Mouse (Mus musculus) hindbrain, embryonic 12.5 days (tissue): ENCODE data around the gene Cbx8. TPM values are rescaled to one million over a fixed set of nuclear protein-coding genes. Genes with fewer than 3 reads are reported as not detected.

Source experiments
- ATAC-seq: fragments of 200-750 bp; cut with Nextera tagmentation; 2 replicates; pipeline ENCODE4 v1.8.0; 2017; ENCODE audit warnings: moderate TSS enrichment; ENCODE audit not compliant: low FRiP score
- H3K27ac ChIP-seq: fragments of 300-500 bp; sonication (generic); 2 replicates; pipeline ENCODE4 v1.5.1; 2016; ENCODE audit warnings: mild to moderate bottlenecking
- H3K27me3 ChIP-seq: fragments of 300-500 bp; sonication (generic); 2 replicates; pipeline ENCODE4 v1.6.1; 2016; ENCODE audit warnings: mild to moderate bottlenecking
- H3K36me3 ChIP-seq: fragments of 300-500 bp; sonication (generic); 2 replicates; pipeline ENCODE4 v1.6.1; 2016; ENCODE audit warnings: mild to moderate bottlenecking
- H3K4me1 ChIP-seq: fragments of 300-500 bp; sonication (generic); 2 replicates; pipeline ENCODE4 v1.6.1; 2016
- H3K4me2 ChIP-seq: fragments of 300-500 bp; sonication (generic); replicated peaks from 2 replicates; pipeline ENCODE4 v1.6.1; 2016; ENCODE audit warnings: mild to moderate bottlenecking
- H3K4me3 ChIP-seq: fragments of 300-500 bp; sonication (generic); 2 replicates; pipeline ENCODE4 v1.5.1; 2016; ENCODE audit warnings: mild to moderate bottlenecking
- H3K9ac ChIP-seq: fragments of 300-500 bp; sonication (generic); 2 replicates; pipeline ENCODE4 v1.6.1; 2016; ENCODE audit warnings: mild to moderate bottlenecking, moderate library complexity
- H3K9me3 ChIP-seq: fragments of 300-500 bp; sonication (generic); replicated peaks from 2 replicates; pipeline ENCODE4 v1.6.1; 2016; ENCODE audit warnings: mild to moderate bottlenecking
- WGBS: fragments of 180-500 bp; shearing (Covaris S2); methylation state at CpG from one replicate; pipeline ENCODE4 v1.1.7; 2016; 5-methylcytosine and 5-hydroxymethylcytosine counted together
- polyA plus RNA-seq: library from polyadenylated mRNA; unstranded; fragments of >200 nt; fragmentation: Nextera tagmentation; extraction: Ambion mirVana; gene quantifications from 2 replicates; pipeline ENCODE4 v1.2.1, GENCODE M21; 2016

Gene Cbx8
- polyA plus RNA-seq, 1 experiment from 2014 or later, result 9.9 TPM

DNA sequence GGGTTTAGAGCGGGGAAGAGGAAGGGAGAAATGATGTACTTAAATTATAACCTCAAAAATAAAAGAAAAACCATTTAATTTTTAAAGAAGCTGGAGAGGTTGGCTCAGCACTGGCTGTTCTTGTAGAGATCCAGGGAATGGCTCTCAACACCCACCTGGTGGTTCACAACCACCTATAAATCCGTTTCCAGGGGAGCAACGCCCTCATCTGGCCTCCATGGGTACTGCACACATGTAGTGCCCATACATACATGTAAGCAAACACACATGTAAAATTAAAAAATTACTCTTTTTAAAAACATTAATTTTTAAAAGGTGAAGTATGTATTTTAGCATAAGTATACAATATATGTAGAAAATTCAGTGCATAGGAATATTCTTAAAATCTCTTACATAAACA lies 34.3 kb downstream of the Cbx8 start:
- Histone ChIP-seq H3K4me2 (no peak overlapping the region), H3K27ac (no peak overlapping the region), H3K9me3 (no peaks in the 10 kb centered on the region), H3K4me3 (no peak overlapping the region), H3K27me3 (no peaks in the 10 kb centered on the region), H3K9ac (no peak overlapping the region), H3K4me1 (no peaks in the 10 kb centered on the region), H3K36me3 (no peaks in the 10 kb centered on the region)
- 61% methylated on average over 2 of the region's 3 CpGs for WGBS
- ATAC-seq, result no peak

DNA sequence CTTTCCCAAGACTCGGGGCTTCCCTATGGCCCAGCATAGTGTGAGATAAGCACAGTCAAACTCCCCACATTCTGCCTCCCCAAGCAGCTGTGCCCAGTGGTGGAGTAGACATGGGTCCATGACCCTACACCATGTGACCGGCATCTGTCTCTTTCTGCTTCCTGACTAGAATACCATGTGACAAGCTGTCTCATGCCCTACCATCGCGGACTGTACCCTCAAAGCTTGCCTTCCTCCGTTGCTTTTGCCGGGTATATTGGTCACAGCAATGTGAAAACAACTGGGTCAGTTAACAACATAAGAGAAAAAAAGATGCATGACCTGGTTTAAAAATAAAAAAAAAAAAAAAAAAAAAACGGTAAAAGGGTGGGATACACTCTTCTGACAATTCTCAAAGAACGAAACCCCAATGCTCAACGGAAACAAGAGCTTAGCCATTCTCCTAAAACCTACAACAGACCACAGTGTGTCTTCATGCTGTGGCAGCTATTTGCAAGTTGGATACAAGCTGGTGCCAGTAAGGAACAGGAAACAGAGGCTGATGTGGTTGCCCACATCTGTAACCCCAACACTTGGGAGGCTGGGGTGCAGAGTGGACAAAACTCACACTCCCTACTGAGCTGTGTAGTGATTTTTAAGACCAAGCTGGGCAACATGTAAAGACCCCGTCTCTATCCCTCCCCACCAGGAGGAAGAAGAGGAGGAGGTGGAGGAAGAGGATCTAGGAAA lies 35.1 kb downstream of the Cbx8 start:
- no peak for ATAC-seq
- H3K4me2 ChIP-seq, result no peak overlapping the region

DNA sequence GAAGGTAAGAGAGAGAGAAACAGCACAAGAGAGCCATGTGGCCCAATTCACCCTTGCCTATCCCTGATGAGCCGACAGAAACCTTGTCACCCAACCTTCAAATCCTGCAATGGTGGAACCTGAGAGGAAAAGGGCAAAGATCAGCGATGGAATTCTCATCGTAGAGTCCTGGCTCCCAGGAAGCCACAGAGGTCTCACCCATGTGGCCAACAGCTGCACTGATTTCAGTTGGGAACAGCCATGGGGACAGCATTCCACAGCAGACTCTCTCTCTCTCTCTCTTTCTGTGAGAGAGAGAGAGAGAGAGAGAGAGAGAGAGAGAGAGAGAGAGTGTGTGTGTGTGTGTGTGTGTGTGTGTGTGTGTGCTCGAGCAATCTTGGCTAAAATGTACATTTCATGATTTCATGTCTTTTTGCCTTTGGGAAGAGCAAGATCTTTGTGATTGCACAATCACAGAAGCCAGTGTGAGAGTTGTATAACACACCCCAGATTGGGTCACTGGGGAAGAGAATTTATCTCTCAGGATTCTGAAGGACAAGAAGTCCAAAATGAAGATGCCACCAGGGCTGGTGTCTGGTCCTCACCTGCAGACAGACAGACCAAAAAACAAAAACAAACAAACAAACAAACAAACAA lies 39.2 kb downstream of the Cbx8 start:
- peaks cover 10% of the 10 kb centered on the region for H3K27me3 ChIP-seq
- WGBS, result 63% methylated on average over 4 of the region's 4 CpGs
- H3K4me1 ChIP-seq, result peaks cover 19% of the 10 kb centered on the region
- H3K9me3 ChIP-seq, result no peaks in the 10 kb centered on the region
- no peak overlapping the region for H3K4me2 ChIP-seq
- no peak overlapping the region for H3K4me3 ChIP-seq
- H3K36me3 ChIP-seq, result no peaks in the 10 kb centered on the region
- no peak for ATAC-seq
- no peak overlapping the region for H3K27ac ChIP-seq
- no peak overlapping the region for H3K9ac ChIP-seq

More for the DNA sequence above, 35.1 kb downstream of the Cbx8 start:
- H3K4me1 ChIP-seq, result no peaks in the 10 kb centered on the region
- WGBS, result 85% methylated on average over 10 of the region's 10 CpGs
- no peaks in the 10 kb centered on the region for H3K36me3 ChIP-seq
- no peaks in the 10 kb centered on the region for H3K9me3 ChIP-seq
- H3K27me3 ChIP-seq, result peaks cover 4% of the 10 kb centered on the region
- no peak overlapping the region for H3K4me3 ChIP-seq
- H3K9ac ChIP-seq, result no peak overlapping the region
- H3K27ac ChIP-seq, result no peak overlapping the region

DNA sequence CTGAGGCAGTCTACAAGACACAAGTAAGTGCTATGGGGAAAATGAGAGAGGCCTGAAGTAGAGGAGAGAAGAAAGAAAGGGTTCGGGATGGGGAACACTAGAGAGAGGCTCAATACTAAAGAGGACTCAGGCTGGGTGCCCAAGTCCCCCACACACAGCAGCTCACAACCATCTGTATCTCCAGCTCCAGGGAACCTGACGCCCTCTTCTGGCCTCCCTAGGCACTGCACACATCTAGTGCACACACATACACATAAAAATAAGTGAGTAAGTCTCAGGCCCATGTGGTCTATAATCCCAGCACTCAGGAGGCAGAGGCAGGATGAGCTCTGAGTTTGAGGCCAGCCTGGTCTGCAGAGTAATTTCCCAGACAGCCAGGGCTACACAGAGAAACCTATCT lies 39.9 kb downstream of the Cbx8 start:
- Histone ChIP-seq H3K4me2 (no peak overlapping the region), H3K27me3 (peaks cover 10% of the 10 kb centered on the region), H3K36me3 (no peaks in the 10 kb centered on the region), H3K4me3 (no peak overlapping the region), H3K9me3 (no peaks in the 10 kb centered on the region), H3K9ac (no peak overlapping the region), H3K27ac (no peak overlapping the region), H3K4me1 (peaks cover 19% of the 10 kb centered on the region)
- 71% methylated on average over 2 of the region's 2 CpGs for whole genome bisulfite sequencing
- ATAC-seq, result no peak

DNA sequence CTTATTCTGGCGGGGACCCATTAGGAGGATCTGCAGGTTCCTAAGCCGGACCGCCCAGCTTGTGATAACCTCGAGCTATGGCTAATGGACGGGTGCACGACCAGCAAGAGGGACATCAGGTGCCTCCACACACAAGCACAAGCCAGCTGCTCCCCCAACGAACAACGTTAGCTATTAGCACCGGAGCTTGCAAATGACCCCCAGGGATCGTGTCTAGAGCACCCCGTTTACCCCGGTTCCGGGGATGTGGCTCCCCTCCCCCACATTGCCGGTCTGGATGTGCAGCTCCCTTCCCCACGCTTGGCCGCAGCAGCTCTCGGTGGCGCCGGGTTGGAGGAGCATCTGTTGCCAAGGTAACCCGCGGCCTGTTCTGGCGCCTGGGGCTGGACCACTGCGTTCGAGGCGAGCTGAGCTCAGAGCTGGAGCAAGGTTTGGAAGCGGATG lies 41.4 kb downstream of the Cbx8 start:
- peak overlapping the region; percentile 78 for H3K27ac ChIP-seq
- WGBS, result 3% methylated on average over 26 of the region's 26 CpGs
- peak; percentile 68 for ATAC-seq
- peak overlapping the region; percentile 12 for H3K4me3 ChIP-seq
- peak overlapping the region; percentile 51 for H3K4me2 ChIP-seq
- H3K36me3 ChIP-seq, result no peaks in the 10 kb centered on the region
- peaks cover 15% of the 10 kb centered on the region for H3K27me3 ChIP-seq
- H3K9me3 ChIP-seq, result no peaks in the 10 kb centered on the region
- peak overlapping the region; percentile 52; the same call in 1 of the 2 replicates for H3K9ac ChIP-seq
- H3K4me1 ChIP-seq, result peaks cover 28% of the 10 kb centered on the region

DNA sequence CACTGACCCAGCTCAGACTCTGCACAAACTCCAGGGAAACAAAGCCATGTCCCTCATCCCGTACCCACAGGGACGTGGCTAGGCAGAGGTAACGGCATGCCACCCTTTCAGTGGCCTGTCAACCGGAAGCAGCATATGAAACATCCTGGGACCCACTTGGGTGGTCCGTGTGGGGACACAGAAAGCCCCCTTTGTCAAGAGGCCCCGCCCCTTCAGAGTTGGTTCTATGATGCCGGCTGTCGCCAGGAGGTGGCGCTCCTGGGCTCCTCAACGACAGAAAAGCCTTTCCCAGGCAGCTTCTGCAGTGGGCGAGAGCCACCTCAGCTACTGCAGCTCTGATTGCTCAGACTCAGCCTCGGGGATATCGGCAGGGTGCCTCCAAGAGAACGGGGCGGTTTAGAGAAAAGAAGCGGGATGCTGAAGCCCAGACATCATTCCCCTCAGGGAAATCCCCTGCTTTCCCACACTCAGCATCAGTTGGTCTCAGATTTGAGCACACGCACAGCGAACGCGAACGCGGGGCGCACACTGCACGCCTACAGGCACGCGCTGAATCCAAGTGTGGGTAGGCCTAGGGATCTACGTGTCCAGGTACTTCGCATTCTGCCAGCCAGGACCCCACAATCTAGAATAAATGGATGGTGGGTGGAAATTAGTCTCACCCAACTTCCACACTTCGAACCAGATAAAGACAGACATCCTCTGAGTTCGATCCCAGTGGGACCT lies 42.1 kb downstream of the Cbx8 start:
- H3K4me3 ChIP-seq, result peak overlapping the region; percentile 20
- peak; percentile 68 for ATAC-seq
- H3K4me2 ChIP-seq, result peak overlapping the region; percentile 51
- H3K27ac ChIP-seq, result peak overlapping the region; percentile 78
- H3K27me3 ChIP-seq, result peaks cover 15% of the 10 kb centered on the region
- H3K9me3 ChIP-seq, result no peaks in the 10 kb centered on the region
- peak overlapping the region; percentile 52 for H3K9ac ChIP-seq
- 5% methylated on average over 30 of the region's 30 CpGs for WGBS
- no peaks in the 10 kb centered on the region for H3K36me3 ChIP-seq
- peaks cover 28% of the 10 kb centered on the region for H3K4me1 ChIP-seq

DNA sequence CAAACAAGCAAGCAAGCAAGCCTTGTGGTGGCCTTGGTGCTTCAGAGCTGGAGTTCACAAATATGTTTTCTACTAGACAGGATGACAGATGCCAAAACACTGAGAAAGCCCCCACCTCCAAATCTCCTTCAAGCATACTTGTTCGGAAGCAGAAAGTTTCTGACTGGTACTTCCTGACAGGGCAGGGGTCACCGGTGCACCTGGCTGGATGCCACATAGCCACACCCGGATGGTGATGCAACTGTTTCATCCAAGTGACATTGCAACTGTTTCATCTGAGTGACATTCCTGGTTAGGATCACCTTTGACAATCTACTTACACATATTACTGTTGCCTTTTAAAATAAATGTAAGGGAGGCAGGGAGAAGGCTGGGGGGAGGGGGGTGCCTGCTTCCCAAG lies 43.6 kb downstream of the Cbx8 start:
- 84% methylated on average over 3 of the region's 3 CpGs for WGBS
- ATAC-seq, result no peak
- Histone ChIP-seq H3K27ac (no peak overlapping the region), H3K4me1 (peaks cover 28% of the 10 kb centered on the region), H3K36me3 (no peaks in the 10 kb centered on the region), H3K4me3 (no peak overlapping the region), H3K27me3 (peaks cover 15% of the 10 kb centered on the region), H3K9me3 (no peaks in the 10 kb centered on the region), H3K4me2 (no peak overlapping the region), H3K9ac (no peak overlapping the region)

DNA sequence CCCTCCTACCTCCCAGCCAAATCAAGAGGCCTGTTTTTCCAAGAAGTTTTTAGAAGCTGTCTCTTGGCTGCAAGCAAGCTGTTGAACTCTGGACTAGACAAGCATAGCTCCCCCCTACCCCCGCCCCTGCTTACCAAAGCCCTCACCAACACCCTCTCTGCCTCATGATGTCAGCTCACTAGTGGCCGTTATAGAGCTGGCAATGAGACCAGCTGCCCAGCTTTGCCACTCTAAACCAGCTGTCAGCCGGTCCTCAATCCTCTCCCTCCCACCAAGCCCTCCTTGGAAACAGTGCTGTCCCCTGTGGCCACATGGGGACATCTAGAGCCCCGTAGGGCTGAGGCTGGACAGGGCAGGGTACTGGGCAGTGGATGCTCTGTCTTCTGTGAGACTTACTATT lies 45.3 kb downstream of the Cbx8 start:
- Histone ChIP-seq H3K9me3 (no peaks in the 10 kb centered on the region), H3K27me3 (peaks cover 9% of the 10 kb centered on the region; the same call in 1 of the 2 replicates), H3K27ac (peak overlapping the region; percentile 17; the same call in 1 of the 2 replicates), H3K36me3 (no peaks in the 10 kb centered on the region), H3K9ac (peak overlapping the region; percentile 32; the same call in 1 of the 2 replicates), H3K4me2 (no peak overlapping the region), H3K4me3 (no peak overlapping the region), H3K4me1 (peaks cover 28% of the 10 kb centered on the region)
- ATAC-seq, result no peak
- 31% methylated on average over 4 of the region's 4 CpGs for WGBS

DNA sequence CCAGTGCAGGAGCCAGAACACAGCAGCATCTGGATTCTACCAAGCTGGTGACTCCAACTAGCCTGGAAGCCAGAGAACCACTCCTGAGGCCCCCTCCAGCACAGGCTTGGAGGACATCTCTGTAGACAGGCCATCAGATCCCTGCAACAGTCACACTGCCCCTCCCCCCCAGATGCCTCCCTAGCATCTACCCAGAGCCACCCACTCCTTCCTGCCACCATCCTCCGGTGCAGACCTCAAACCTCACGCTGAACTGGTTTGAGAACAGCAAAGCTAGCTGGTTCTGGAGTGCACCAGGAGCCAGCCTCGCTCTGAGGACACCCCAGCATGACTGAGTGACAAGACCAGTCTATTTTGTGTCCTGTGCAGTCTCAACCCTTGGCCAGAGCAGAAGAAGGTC lies 48.0 kb downstream of the Cbx8 start:
- 65% methylated on average over 3 of the region's 3 CpGs for WGBS
- H3K9me3 ChIP-seq, result no peaks in the 10 kb centered on the region
- ATAC-seq, result no peak

DNA sequence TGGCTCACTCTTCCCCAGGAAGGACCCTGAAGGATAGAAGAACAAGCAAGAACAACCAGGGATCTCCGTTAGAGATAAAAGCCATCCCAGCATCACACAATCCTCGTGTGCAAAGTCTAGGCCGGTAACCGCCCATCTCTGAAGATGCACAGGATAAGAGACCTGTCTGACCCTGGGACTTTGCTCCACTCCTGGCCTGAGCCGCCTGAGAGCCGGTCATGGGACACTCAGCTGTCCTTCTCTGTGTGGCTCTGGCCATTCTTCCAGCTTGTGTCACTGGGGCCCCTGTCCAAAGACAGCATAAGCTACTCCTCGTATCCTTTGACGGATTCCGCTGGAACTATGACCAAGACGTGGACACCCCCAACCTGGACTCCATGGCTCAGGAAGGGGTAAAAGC lies 52.8 kb downstream of the Cbx8 start, which contains the start of gene Enpp7:
Enpp7 (plus strand) TSS at position 190 of the 400 bp plus-strand sequence.
- Histone ChIP-seq H3K36me3 (no peaks in the 10 kb centered on the region), H3K9ac (no peak within 1 kb of the TSS), H3K4me2 (no peak within 1 kb of the TSS), H3K9me3 (no peaks in the 10 kb centered on the region), H3K4me1 (peaks cover 5% of the 10 kb centered on the region), H3K27me3 (0 out of 2 replicates have a peak, but pooled peaks cover 4% of the 10 kb centered on the region), H3K4me3 (no peak within 1 kb of the TSS), H3K27ac (no peak within 1 kb of the TSS)
- ATAC-seq, result no peak
- 92% methylated on average over 10 of the region's 10 CpGs for WGBS

More for the DNA sequence above, 48.0 kb downstream of the Cbx8 start:
- H3K4me1 ChIP-seq, result peaks cover 9% of the 10 kb centered on the region
- no peaks in the 10 kb centered on the region for H3K36me3 ChIP-seq
- no peak overlapping the region for H3K9ac ChIP-seq
- H3K4me2 ChIP-seq, result no peak overlapping the region
- H3K27me3 ChIP-seq, result peaks cover 9% of the 10 kb centered on the region; the same call in 1 of the 2 replicates
- no peak overlapping the region for H3K27ac ChIP-seq
- no peak overlapping the region for H3K4me3 ChIP-seq
